Mouse (Mus musculus): ENCODE measurements at regions not wholly inside any gene's neighbourhood (a gene's known extent, or its start where the extent isn't known, plus 50 kb on each side); places are given as distances from the start of the nearest gene placed in this dataset.

- TF ChIP-seq CTCF (IDR thresholded peaks at IDR 0.05; ENCODE audit: low read depth, low read length) (no peak), POLR2A (IDR thresholded peaks at IDR 0.05; ENCODE audit: extremely low read depth, insufficient read depth, low read length) (no peak)
Measured at GRCm38 (mm10) chr15:57104711-57105110, 372.7 kb downstream of the Slc22a22 start.
